Mouse (Mus musculus) myocyte (in vitro differentiated cells): ENCODE measurements around the gene Cdc5l.

Experiments
- CEBPB ChIP-seq: IDR thresholded peaks from 2 replicates; pipeline ENCODE4 v1.6.1; 2011; ENCODE audit warnings: mild to moderate bottlenecking, moderate library complexity; ENCODE audit not compliant: poor library complexity, insufficient read depth, severe bottlenecking
- MYOG ChIP-seq, 3 experiments: IDR thresholded peaks; one replicate each; pipeline ENCODE4 v1.6.1; 2011; ENCODE audit warnings: control low read depth in 2 of 3, low read depth in 2 of 3, mild to moderate bottlenecking in 2 of 3; ENCODE audit not compliant: insufficient read length in 2 of 3, control insufficient read depth in 1 of 3, insufficient read depth in 1 of 3
- POLR2A ChIP-seq: IDR thresholded peaks from one replicate; pipeline ENCODE4 v1.6.1; 2011; ENCODE audit warnings: low read depth, mild to moderate bottlenecking, control low read depth, moderate library complexity; ENCODE audit not compliant: insufficient read length
- SRF ChIP-seq: IDR thresholded peaks from one replicate; pipeline ENCODE4 v1.6.1; 2011; ENCODE audit warnings: low read depth; ENCODE audit not compliant: control insufficient read depth, insufficient read length
- TCF12 ChIP-seq: IDR thresholded peaks from one replicate; pipeline ENCODE4 v1.6.1; 2011; ENCODE audit warnings: mild to moderate bottlenecking, control low read depth; ENCODE audit not compliant: poor library complexity, insufficient read depth, severe bottlenecking
- TCF3 ChIP-seq: IDR thresholded peaks from one replicate; pipeline ENCODE4 v1.6.1; 2011; ENCODE audit warnings: low read depth, control low read depth; ENCODE audit not compliant: insufficient read length

DNA sequence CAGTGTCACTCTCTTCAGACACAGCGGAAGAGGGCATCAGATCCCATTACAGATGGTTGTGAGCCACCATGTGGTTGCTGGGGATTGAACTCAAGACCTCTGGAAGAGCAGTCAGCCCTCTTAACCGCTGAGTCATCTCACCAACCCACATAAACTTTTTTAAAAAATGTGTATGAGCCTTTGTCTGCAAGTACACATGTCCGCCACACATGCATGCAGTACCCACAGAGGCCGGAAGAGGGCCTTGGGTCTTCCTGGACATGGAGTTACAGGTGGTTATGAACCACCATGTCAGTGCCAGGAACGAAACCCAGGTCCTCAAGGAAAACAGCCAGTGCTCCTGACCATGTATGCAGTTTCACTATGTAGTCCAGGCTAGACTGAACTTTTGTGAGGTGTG is 23.9 kb upstream of the Cdc5l start:
- TF ChIP-seq MYOG (IDR thresholded peaks at IDR 0.05; ENCODE audit: control insufficient read depth in 1 of 3, insufficient read depth in 1 of 3, insufficient read length in 2 of 3, low read depth in 2 of 3) (no peak), POLR2A (no peak), TCF3 (no peak), CEBPB (no peak), TCF12 (no peak), SRF (no peak)
